Mouse (Mus musculus): ENCODE measurements at regions not wholly inside any gene's neighbourhood (a gene's known extent, or its start where the extent isn't known, plus 50 kb on each side); places are given as distances from the start of the nearest gene placed in this dataset.

DNA sequence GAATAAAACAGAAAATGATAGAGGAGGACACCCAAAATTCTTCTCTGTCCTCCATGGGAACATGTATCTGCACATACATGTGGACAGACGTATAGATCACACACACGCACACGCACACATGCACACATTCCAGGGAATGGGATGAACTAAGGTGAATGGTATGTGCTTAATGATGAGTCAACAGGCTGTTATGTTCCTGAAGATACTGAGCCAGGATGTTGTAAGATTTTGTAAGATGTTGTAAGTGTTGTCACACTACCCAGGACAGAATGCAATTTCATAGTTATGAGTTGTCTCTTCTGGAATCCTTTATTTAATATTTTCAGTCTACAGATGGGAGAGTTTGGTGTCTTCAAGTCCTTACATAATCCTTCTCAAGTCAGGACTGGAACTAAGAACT is 447.5 kb downstream of the Gsdmc2 start:
- DNase-seq (ENCODE audit: extremely low spot score, low spot score): no peak

DNA sequence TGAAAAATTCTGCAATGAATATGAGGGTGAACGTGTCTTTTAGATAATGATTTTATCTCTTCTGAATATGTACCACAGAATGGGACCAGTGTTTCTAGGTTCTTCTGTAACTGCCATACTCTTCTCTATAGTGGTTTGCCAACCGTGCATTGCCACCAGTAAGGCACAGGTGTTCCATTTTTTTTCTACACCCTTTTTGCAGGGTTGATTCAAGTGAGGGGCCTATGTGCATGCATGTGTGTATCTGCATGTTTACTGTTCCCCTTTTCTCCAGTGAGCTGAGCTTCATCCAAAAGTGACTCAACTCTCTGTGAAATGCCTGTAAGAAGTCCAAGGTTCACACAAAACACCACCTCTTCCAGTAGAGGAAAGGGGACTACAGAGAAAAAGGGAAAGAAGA is 467.7 kb downstream of the Gsdmc2 start:
- no peak for DNase-seq (ENCODE audit: extremely low spot score, low spot score)

DNA sequence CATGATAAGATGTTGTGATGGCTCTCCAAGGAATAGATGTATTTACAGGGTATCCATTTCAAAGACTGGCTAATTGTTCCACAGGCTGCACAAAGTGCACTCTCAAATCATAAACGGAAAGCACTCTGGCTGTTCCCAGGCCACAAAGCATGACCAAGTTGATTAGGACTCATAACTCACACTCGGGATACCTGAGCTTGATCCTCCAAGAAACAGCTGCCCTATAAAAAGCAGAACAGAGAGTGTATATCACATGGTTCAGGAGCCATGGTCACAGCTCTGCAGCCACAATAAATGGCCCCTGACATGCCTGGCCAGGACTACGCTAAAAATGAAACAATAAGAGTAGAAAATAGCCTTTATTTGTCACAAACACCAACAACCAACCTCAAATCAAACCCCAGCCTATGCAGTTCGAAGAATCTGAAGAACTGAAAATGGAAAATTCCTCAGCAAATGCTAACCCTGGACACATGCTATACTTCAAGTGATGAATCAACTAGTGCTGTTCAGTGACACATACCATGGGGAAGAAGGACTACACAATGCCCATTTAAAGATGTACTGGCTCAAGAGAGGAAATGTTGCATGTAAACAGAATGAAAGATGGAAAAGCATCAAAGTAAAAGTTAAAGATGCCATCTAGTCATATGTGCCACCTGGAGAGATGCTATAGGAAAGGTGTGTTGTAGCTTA is 473.5 kb downstream of the Gsdmc2 start:
- no peak for DNase-seq (ENCODE audit: extremely low spot score, low spot score)

DNA sequence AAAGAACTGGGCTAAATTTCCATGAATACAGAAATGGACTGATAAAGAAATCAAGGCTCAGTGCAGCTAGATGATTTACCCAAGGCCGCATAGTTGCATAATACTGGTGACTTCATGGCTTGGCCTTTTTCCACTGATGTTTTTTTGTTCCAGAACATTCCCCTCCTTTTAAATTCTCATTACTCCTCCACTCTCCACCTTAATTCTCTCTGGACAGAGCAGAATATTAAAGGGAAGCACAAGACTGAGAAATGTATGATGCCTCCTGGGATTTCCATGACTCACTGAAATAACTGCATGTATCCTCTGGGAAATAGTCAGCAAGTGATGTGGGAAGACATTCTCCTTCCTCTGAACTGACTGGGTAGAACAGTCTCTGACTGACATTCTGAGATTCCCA is 480.5 kb downstream of the Gsdmc2 start:
- DNase-seq (ENCODE audit: extremely low spot score, low spot score): no peak

DNA sequence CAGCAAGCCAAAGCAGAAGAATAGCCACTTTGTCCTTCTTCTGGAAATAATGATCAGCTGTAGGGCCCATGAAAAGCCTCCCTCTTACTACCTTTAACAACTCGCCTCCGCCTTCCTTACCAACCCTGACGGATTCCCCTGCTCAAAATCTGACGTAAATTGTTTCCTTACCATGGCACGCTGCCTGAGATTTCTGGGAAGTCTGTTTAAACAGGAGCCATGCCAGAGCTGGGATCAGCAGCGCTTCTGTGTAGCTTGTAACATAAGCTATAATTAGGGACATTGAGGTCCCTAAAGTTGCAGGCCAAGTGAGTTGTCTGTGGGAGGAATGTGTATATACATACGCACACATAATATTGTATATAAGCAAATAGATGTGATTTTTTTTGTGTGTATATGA is 484.6 kb downstream of the Gsdmc2 start:
- DNase-seq (ENCODE audit: extremely low spot score, low spot score): no peak

DNA sequence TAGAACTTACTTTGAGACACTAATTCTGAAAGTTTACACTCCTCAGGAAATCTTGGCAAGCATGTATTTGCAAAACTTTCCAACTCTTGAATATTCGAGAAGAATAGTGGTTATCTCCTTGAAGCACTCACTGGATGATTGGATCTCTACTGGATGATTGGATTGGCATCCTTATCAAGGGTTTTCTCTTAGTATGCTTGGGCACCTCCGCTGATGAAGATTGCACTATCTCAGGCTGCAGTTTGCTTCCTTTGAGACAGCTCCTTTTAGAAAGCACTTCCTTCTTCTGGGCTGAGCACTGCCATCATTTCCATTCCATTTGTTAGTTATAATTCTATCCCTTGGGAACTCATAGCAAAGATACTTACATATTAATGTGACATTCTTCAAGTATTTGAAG is 503.2 kb downstream of the Gsdmc2 start:
- no peak for DNase-seq (ENCODE audit: extremely low spot score, low spot score)

DNA sequence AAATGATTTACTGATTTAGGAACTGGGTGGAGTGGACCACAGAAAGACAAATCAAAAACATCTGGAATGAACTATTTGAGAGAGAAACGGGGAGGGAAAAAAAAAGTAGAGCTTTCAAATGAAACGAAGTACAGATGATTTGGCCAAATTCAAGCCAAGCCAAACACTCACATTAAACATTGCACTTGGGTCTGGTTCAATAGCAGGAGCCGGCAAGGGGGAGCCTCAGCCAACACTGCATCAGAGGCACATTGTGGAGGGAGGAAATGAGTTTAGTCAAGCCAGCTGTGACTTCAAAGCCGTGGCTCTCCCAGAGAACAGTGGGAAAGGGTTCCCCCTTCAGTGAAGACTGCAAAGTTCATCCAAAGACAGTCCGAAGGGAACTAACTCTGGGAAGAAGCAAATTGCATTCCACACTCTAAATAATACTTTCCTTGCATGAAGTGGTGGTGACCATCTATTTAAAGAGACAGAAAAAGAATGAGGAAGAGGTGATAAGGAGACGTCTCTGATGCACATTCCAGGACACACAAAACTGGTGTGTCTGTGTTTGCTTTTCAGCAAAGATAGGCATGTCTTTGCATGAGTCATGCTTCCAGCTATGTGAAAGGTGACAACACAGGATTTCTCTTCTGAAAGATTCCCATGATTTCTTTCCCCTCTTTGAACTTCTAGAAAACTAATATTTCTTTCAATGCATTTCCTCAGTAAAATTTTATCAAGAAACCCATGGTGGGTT is 504.5 kb downstream of the Gsdmc2 start:
- DNase-seq (ENCODE audit: extremely low spot score, low spot score): peak; percentile 29

DNA sequence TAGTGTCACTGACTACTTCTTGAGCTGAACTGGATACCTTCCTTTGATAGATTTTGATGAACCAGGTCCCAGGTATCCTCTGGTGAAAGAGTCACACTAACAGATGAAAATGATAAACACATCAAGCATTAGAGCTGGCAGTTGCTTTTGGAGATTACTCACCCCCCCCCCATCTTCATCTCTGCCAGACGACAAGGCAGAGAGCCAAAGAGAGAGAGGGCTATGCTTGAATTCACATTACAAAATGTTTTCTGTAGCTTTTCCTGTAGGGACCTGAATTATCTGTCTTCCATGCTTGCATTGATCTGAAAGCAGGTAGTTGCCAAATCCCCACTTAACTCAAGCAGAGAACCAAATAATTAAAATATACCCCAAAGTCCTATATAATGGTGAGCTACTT is 525.3 kb downstream of the Gsdmc2 start:
- no peak for DNase-seq (ENCODE audit: extremely low spot score, low spot score)

DNA sequence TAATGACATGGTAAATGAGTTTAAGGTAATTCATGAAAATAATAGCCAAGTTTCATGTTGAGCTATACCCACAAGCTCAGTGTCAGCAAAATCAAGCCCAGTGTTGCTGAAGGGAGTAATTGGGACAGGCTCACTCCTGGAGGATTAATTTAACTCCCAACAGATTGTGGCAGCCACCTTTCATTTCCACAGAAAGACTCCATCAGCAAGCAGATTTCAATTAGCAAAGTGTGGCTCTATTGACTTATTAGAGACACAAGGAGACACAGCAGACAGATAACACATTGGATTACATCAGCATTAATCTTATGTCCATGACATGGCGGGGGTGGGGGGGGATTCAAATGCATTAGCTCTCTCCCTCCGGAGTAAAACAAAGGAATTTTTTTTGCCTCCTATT is 534.6 kb downstream of the Gsdmc2 start:
- no peak for DNase-seq (ENCODE audit: extremely low spot score, low spot score)

DNA sequence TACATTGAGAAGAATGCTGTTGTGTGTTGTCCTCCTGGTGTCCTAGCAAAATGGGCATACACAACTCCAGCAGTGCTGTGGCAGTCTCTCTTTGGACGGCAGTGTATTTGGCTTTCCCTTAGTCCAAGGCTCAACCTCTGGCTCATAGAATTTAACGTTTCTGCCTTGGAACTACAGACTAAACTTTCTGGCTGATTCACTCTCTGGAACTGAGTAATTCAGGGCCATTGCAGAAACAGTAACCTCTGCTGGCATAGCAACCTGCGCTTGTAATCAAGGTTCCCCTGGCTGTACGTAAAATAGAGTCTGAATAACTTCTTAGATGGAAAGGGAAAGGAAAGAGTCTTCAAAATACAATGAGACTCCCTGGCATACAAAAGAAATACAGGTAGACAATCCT is 545.7 kb downstream of the Gsdmc2 start:
- DNase-seq (ENCODE audit: extremely low spot score, low spot score): no peak

DNA sequence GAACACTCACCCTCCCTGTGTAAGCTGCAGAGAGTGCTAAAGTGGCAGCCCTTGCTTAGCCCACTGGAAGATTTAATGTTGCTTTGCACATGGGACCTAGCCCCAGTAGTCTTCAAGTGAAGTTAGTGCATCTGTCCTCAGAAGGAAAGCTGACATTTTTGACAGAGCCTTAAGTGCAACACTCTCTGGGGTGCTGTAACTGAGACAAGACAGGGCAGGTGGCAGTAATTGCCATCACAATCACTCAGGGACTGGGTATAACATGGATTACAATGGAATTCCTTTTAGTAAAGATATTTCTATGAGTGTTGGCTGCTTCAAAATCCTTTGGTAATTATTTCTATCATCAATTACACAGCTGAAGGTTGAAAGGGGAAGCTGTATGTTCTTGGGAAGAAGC is 556.4 kb downstream of the Gsdmc2 start:
- no peak for DNase-seq (ENCODE audit: extremely low spot score, low spot score)

DNA sequence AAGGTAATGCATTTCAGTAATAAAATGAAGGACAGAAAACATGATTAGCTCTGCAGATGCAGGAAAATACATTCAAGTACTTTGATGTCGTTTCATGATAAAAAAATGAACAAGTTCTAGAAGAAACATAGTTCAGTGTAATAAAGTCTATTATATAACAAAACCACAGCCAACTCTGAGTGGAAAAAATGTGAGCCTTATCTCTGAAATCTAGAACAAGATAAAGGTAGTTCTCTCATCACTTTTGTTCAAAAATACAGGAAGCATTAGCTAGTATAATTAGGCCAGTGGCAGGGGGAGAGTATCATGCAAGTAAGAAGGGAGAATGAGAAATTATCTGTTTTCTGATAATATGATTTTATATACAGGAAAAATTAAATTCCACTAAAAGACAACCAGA is 559.0 kb downstream of the Gsdmc2 start:
- DNase-seq (ENCODE audit: extremely low spot score, low spot score): no peak

DNA sequence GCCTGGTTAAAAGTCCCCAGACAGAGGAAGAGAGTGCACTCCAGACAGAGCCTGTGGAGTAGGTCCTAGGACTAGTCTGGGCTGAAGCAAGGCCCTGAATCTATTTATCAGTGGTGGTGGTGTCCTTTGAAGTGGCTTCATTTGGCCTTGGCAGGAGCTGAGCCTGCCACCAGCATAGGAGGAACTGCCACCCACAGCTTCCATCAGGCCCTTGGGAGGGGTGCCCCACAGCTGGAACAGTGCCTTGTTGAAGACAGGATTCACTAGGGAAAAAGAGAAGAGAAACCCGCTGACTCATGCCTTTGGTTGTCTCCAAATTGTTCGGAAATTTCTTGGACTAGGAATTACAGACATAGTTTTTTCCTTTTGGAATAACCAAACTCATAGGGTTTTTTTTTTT is 574.6 kb downstream of the Gsdmc2 start:
- DNase-seq (ENCODE audit: extremely low spot score, low spot score): no peak

DNA sequence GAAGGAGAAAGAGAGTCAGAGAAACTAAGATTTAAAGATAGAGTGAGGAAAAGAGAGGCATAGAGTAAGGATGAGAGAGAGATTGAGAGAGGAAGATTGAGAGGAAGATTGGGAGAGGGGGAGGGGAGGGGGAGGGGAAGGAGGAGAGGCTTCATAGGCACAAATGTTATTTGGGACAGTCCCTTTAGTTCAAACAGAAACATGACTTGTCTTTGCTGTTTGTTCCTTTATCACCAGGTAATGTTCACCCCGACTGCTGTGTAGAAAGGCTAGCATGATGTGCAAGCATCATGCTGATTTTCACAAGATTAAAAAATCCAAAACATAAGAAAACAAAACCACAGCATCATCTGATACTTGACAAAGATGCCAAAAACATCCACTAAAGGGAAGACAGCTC is 579.1 kb downstream of the Gsdmc2 start:
- no peak for DNase-seq (ENCODE audit: extremely low spot score, low spot score)

DNA sequence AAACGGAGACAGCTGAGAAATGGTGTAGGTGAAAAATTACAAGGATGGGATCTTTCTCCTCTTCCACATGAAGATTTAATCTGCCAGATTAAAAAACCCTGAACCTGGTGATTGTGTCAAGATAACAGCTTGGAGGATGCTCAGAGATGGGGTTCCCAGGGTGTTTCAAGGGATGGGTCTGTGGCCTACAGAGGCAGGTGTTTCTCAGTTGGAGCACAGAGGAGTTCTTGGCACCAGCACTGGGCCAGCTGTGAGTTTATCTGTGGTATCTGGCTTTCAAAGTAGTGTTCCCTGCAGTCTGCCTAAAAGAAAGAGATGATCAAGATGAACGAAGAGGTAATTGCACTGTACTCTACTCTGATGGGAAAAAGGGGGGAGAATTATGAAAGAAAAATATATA is 589.2 kb downstream of the Gsdmc2 start:
- no peak for DNase-seq (ENCODE audit: extremely low spot score, low spot score)

DNA sequence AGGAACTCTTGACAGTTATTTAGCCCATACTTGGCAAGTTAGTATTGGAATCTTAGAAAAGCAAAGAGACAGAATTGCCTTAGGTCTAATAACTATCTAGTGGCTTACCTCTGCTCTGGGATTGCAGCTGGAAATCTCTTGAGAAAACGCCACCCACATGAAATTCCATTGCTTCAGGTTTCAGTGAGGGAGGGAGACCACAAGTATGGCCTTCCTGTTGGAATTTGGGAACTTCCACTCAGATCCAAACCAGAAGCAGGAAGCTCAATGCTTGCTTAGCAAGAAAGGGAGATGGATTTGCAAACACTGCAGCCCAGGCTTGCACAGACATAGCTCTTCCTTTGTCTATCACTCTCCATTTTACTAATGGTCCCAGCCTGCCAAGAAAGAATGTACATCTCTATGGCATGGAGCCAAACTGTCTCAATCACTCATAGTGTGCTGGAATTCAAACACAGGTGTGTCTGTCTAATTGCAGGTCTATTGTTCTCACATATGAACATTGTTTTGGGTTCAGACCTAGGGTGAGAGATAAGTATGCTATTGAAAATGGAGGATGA is 592.1 kb downstream of the Gsdmc2 start:
- DNase-seq (ENCODE audit: extremely low spot score, low spot score): no peak

DNA sequence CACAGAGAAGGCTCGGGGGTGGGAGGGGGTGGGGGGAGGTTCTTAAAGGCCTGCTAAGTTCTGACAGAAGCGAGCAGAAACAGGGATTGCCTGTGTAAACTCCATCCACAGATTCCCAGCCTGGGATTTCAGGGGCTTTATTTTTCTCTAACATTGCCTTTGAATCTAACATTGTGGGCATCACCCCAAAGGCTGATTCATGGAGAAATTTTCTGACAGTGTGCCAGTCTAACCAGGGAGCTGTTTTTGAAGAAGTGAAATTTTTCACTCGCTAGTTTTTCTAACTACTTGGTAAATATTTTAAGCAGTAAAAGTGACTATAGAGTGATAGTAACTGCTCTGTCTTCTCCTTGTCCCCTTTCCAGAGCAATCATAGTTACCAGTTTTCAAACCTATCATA is 606.4 kb downstream of the Gsdmc2 start:
- DNase-seq (ENCODE audit: extremely low spot score, low spot score): no peak

DNA sequence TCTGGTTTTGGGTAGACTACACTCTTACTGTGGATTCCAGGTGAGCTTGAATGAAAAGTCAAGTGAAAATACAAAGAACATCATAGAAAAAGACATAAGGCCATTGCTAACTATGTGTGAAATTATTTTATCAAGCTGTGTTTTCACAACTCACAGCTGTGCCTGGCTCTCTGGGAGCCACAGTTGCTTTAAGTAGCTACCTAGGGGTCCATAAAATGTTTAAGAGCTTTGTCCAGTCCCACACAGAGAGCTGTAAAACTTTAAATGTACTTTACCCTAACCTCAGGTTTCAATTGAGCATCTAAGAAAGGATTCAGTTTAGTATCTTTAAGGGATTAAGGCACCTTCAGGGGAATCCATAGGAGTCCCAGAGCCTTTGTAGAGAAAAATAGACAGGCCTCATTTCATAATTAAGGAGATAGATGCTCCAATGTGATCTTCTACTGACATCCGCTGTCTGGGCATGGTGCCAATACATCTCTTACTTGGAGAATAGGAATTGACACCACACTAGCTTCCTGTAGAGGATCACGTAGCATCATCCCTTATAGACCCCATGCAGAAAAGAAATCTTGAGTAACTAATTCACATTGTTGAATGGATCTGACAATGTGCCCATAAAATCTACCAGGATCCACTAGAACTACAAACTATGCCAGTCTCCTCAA is 626.5 kb downstream of the Gsdmc2 start:
- no peak for DNase-seq (ENCODE audit: extremely low spot score, low spot score)

DNA sequence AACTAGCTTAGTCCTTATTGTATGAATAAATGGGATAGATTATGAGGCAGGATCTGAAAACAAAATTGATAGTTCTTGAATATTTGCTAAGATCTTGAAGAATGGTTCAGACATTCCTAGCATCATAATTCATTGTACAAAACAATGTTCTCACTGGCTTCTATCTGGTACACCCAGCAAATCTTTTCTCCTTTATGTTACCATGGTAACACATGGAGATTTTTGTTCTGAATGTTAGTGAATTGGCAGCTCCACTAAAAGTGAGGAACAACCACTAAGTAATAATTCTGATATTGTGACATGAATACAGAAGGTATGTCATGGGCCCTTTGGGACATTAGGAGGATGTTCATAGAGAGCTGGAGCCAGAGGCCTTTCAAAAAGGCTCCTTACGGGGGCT is 639.8 kb downstream of the Gsdmc2 start:
- DNase-seq (ENCODE audit: extremely low spot score, low spot score): no peak

DNA sequence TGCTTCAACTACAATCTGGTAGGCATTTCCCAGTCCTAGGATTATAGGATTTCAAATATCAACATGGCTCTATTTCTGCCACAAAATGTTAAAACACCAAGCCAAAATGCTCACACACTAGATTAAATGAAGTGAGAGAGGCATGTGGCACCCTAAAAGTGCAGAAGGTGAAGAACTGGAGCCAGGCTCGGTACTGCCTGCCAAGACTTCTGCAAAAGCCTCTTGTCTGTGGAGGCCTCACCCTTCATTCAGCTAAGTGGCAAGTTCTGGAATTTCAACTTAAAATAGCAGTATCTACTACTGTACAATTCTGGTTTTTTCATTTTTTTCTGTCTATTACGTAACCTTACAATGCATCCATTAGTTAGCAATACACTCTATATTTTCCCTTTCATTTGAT is 649.9 kb downstream of the Gsdmc2 start:
- DNase-seq (ENCODE audit: extremely low spot score, low spot score): no peak

DNA sequence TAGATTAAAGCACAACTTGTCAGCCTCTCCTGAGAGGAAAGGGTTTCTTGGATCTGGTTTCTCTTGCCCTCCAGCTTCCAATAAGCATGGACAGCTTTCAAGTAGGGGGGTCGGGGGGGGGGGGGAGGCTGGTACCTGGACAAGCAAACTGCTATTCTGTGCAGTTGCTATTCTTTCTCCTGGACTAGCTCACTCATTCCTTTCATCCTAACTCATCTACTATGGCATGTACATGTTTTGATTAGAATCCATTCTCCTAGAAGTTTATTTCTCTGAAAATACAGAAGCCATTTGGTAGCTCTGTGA is 650.5 kb downstream of the Gsdmc2 start:
- no peak for DNase-seq (ENCODE audit: extremely low spot score, low spot score)

DNA sequence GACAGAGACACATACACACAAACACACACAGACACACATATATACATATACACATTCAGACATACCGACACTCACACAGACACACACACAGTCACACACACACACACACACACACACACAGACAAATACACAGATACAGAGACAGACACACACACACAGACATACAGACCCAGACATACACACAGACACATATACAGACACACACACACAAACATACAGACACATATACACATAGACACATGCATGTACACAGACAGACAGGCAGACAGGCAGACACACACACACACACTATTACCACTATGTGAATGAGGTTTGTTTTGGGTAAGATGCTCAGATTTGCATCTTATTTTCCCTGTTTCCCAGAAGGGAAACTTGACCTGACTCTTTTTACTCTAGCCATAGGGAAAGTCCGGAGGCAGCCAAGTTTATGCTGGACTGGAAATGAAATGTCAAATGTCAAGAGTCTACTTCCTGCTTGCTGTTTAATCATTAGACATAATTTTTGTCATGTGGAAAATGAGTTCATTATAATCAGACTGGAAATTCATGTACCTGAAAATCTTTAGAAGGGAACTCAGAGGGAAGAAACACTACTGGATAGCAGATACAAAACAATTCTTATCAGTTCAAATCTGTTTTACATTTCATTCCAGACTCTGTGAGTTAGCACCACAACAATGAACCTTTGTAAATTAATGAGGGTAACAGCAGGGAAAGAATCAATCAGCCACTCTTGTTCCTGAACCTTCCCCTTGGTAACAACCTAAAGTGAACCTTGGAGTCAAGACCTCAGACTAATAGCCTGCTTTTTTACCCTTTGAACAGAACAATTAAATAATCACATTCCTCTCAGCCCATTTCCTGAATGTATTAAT is 651.1 kb downstream of the Gsdmc2 start:
- DNase-seq (ENCODE audit: extremely low spot score, low spot score): no peak

Data from neural tube, embryonic 10.5 days (tissue).